Mouse (Mus musculus) heart, adult 10 weeks (tissue): ENCODE results near the gene Adam25. TPM values are rescaled to one million over a fixed set of nuclear protein-coding genes. Genes with fewer than 3 reads are reported as not detected.

Experiments
- polyA plus RNA-seq: library from polyadenylated mRNA; stranded (reverse); fragments of 350-450 nt; fragmentation: Illumina TruSeq; extraction: RNeasy Lipid Tissue Mini Kit (QIAGEN cat#74804); gene quantifications from one replicate; pipeline ENCODE4 v1.2.3, GENCODE M21; 2014; ENCODE audit warnings: low read depth, low replicate concordance

Adam25 gene
- polyA plus RNA-seq = not detected

DNA sequence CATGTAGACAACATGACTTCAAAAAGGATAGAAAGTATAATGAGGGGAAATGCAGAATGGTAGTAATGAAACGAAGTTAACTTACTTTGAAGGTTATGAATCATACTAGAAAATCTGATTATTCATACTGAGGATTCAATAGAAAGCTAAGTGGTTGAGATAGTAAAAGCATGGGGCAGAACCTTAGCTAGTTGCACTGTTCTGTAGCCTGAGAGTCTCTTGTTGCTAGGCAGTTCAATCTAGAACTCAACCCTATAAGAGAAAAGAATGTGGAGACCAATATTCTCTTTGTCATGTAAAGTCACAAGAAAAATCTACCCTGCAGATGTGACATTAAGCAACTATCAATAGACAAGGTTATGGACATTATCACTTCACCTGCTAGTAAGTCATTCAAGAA is at the start of gene Adam25:
TSS of gene Adam25 (plus strand) at position 301 of the 400 bp plus-strand sequence.

DNA sequence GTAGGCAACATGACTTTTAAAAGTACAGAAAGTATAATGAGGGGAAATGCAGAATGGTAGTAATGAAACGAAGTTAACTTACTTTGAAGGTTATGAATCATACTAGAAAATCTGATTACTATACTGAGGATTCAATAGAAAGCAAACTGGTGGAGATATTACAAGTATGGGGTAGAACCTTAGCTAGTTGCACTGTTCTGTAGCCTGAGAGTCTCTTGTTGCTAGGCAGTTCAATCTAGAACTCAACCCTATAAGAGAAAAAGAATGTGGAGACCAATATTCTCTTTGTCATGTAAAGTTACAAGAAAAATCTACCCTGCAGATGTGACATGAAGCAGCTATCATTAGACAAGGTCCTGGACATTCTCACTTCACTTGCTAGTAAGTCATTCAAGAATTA is 41.0 kb downstream of the Adam25 start, which contains the start of gene Adam20:
TSS of gene Adam20 (plus strand) at position 301 of the 400 bp plus-strand sequence.

Other genes starting within 250 kb of the Adam25 start
- not detected for gene Adam24, start 77.1 kb upstream of the Adam25 start, polyA plus RNA-seq
- not detected for gene Adam20, start 41.1 kb downstream of the Adam25 start, polyA plus RNA-seq
- not detected for gene Adam39, start 70.8 kb downstream of the Adam25 start, polyA plus RNA-seq